Mouse (Mus musculus): ENCODE results near the gene Ntrk1.

Ntrk1 gene

GRCm38 (mm10) chr3:87728696-87729095 is 66.3 kb downstream of the Ntrk1 start:
- in situ Hi-C loops (cut with MboI; ENCODE audit: low pct_unique_long_range_greater_than_20kb in 1 of 2, low sequenced_read_pairs in 2 of 2, unreplicated experiment in 1 of 2): no loop called here

Measured in mouse embryonic stem cell (cell line).